Mouse (Mus musculus): ENCODE results near the gene Gm12830. TPM values are rescaled to one million over a fixed set of nuclear protein-coding genes. Genes with fewer than 3 reads are reported as not detected.

The Gm12830 gene
- polyA plus RNA-seq, 2 experiments: not detected

GRCm38 (mm10) chr4:114793836-114794235 lies 27.7 kb upstream of the Gm12830 start:
- peaks cover 16% of the 10 kb centered on the region for H3K4me1 ChIP-seq (ENCODE audit: control insufficient read depth, insufficient read depth, low read length)
- H3K27ac ChIP-seq (replicated peaks; ENCODE audit: low read depth, low read length): no peak overlapping the region
- H3K36me3 ChIP-seq (ENCODE audit: control insufficient read depth, insufficient read depth, low read length): no peaks in the 10 kb centered on the region
- no peaks in the 10 kb centered on the region for H3K9me3 ChIP-seq (ENCODE audit: control insufficient read depth, low read length)
- H3K9ac ChIP-seq (ENCODE audit: low read depth, low read length, severe bottlenecking): no peak overlapping the region
- H3K4me3 ChIP-seq (replicated peaks; ENCODE audit: low read length): no peak overlapping the region
- TF ChIP-seq POLR2A (IDR thresholded peaks at IDR 0.05; ENCODE audit: borderline replicate concordance, extremely low read depth, insufficient read depth, insufficient read length): no peak
- H3K4me2 ChIP-seq (replicated peaks; ENCODE audit: low read depth, low read length, severe bottlenecking): no peak overlapping the region
- WGBS: 87% methylated on average over 2 of the region's 2 CpGs
- DNase-seq (ENCODE audit: low spot score) (no peak), ATAC-seq (ENCODE audit: low FRiP score, low read depth) (no peak)
- H3K27me3 ChIP-seq (ENCODE audit: control insufficient read depth, insufficient read depth, low read length): no peaks in the 10 kb centered on the region

- Histone ChIP-seq H3K27ac (replicated peaks; ENCODE audit: low read depth, low read length) (no peak overlapping the region), H3K4me3 (replicated peaks; ENCODE audit: low read length) (no peak overlapping the region), H3K9me3 (ENCODE audit: control insufficient read depth, low read length) (no peaks in the 10 kb centered on the region), H3K36me3 (ENCODE audit: control insufficient read depth, insufficient read depth, low read length) (no peaks in the 10 kb centered on the region), H3K4me2 (replicated peaks; ENCODE audit: low read depth, low read length, severe bottlenecking) (no peak overlapping the region), H3K9ac (ENCODE audit: low read depth, low read length, severe bottlenecking) (no peak overlapping the region), H3K27me3 (ENCODE audit: control insufficient read depth, insufficient read depth, low read length) (no peaks in the 10 kb centered on the region), H3K4me1 (ENCODE audit: control insufficient read depth, insufficient read depth, low read length) (peaks cover 16% of the 10 kb centered on the region)
- TF ChIP-seq POLR2A (IDR thresholded peaks at IDR 0.05; ENCODE audit: borderline replicate concordance, extremely low read depth, insufficient read depth, insufficient read length): no peak
- ATAC-seq (ENCODE audit: low FRiP score, low read depth) (no peak), DNase-seq (ENCODE audit: low spot score) (no peak)
- 53% methylated on average over 5 of the region's 5 CpGs for WGBS
Measured at GRCm38 (mm10) chr4:114797254-114797914, 24.1 kb upstream of the Gm12830 start.

GRCm38 (mm10) chr4:114798041-114798624 lies 23.4 kb upstream of the Gm12830 start:
- 39% methylated on average over 7 of the region's 7 CpGs for WGBS
- Histone ChIP-seq H3K4me1 (ENCODE audit: control insufficient read depth, insufficient read depth, low read length) (peaks cover 19% of the 10 kb centered on the region), H3K27me3 (ENCODE audit: control insufficient read depth, insufficient read depth, low read length) (no peaks in the 10 kb centered on the region), H3K27ac (replicated peaks; ENCODE audit: low read depth, low read length) (no peak overlapping the region), H3K36me3 (ENCODE audit: control insufficient read depth, insufficient read depth, low read length) (no peaks in the 10 kb centered on the region), H3K4me2 (replicated peaks; ENCODE audit: low read depth, low read length, severe bottlenecking) (no peak overlapping the region; the same call in 1 of the 2 replicates), H3K9me3 (ENCODE audit: control insufficient read depth, low read length) (no peaks in the 10 kb centered on the region), H3K9ac (ENCODE audit: low read depth, low read length, severe bottlenecking) (no peak overlapping the region), H3K4me3 (replicated peaks; ENCODE audit: low read length) (no peak overlapping the region)
- DNase-seq (ENCODE audit: low spot score): peak; percentile 69
- peak; percentile 51; the same call in 1 of the 2 replicates for ATAC-seq (ENCODE audit: low FRiP score, low read depth)
- TF ChIP-seq POLR2A (IDR thresholded peaks at IDR 0.05; ENCODE audit: borderline replicate concordance, extremely low read depth, insufficient read depth, insufficient read length): no peak

DNA sequence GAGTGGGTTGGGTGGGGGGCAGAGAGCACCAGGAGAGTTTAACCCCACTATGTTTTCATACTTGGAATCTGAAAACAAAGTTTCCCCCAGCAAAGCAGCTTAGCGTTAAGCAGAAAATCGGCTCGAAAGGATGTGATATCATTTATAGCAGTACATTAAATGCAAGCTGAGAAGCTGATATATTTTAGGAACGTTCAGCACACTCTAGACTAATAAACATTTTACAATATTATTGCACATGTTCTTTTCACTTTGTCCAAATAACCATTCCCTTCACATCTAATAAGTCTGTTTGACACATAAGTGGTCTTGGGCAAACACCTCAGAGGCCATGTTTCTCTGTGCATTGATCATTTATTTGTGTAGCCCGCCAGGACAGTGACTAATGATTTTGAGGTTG lies 17.4 kb upstream of the Gm12830 start:
- no peak overlapping the region for H3K4me2 ChIP-seq (replicated peaks; ENCODE audit: low read depth, low read length, severe bottlenecking)
- H3K9ac ChIP-seq (ENCODE audit: low read depth, low read length, severe bottlenecking): no peak overlapping the region
- no peak overlapping the region for H3K27ac ChIP-seq (replicated peaks; ENCODE audit: low read depth, low read length)
- peak; percentile 30 for DNase-seq (ENCODE audit: low spot score)
- no peaks in the 10 kb centered on the region for H3K36me3 ChIP-seq (ENCODE audit: control insufficient read depth, insufficient read depth, low read length)
- no peak overlapping the region for H3K4me3 ChIP-seq (replicated peaks; ENCODE audit: low read length)
- WGBS: 28% methylated on average over 5 of the region's 5 CpGs
- H3K27me3 ChIP-seq (ENCODE audit: control insufficient read depth, insufficient read depth, low read length): no peaks in the 10 kb centered on the region
- no peak for TF ChIP-seq POLR2A (IDR thresholded peaks at IDR 0.05; ENCODE audit: borderline replicate concordance, extremely low read depth, insufficient read depth, insufficient read length)
- peak; percentile 73; the same call in 1 of the 2 replicates for ATAC-seq (ENCODE audit: low FRiP score, low read depth)
- no peaks in the 10 kb centered on the region for H3K9me3 ChIP-seq (ENCODE audit: control insufficient read depth, low read length)
- H3K4me1 ChIP-seq (ENCODE audit: control insufficient read depth, insufficient read depth, low read length): peaks cover 14% of the 10 kb centered on the region; the same call in 1 of the 2 replicates

GRCm38 (mm10) chr4:114818963-114819702 lies 2.4 kb upstream of the Gm12830 start:
- Histone ChIP-seq H3K27ac (replicated peaks; ENCODE audit: low read depth, low read length) (no peak overlapping the region), H3K4me1 (ENCODE audit: control insufficient read depth, insufficient read depth, low read length) (peaks cover 24% of the 10 kb centered on the region), H3K9me3 (ENCODE audit: control insufficient read depth, low read length) (no peaks in the 10 kb centered on the region), H3K9ac (ENCODE audit: low read depth, low read length, severe bottlenecking) (no peak overlapping the region), H3K4me3 (replicated peaks; ENCODE audit: low read length) (no peak overlapping the region), H3K27me3 (ENCODE audit: control insufficient read depth, insufficient read depth, low read length) (peaks cover 16% of the 10 kb centered on the region; the same call in 1 of the 2 replicates), H3K4me2 (replicated peaks; ENCODE audit: low read depth, low read length, severe bottlenecking) (no peak overlapping the region), H3K36me3 (ENCODE audit: control insufficient read depth, insufficient read depth, low read length) (no peaks in the 10 kb centered on the region)
- DNase-seq (ENCODE audit: low spot score): no peak
- ATAC-seq (ENCODE audit: low FRiP score, low read depth): no peak
- TF ChIP-seq POLR2A (IDR thresholded peaks at IDR 0.05; ENCODE audit: borderline replicate concordance, extremely low read depth, insufficient read depth, insufficient read length): no peak
- WGBS: 19% methylated on average over 9 of the region's 9 CpGs
